Mouse (Mus musculus) CH12.LX (cell line): ENCODE results near the gene Olfr573-ps1. TPM values are rescaled to one million over a fixed set of nuclear protein-coding genes. Genes with fewer than 3 reads are reported as not detected.

Experiments used
- DNase-seq: peaks from one replicate; pipeline ENCODE4 v3.0.0-alpha.2; 2013; ENCODE audit errors: extremely low read depth
- H3K27ac ChIP-seq: 2 replicates; pipeline ENCODE4 v1.5.1; 2012; ENCODE audit warnings: low read depth, mild to moderate bottlenecking, control low read depth, moderate library complexity; ENCODE audit not compliant: insufficient read depth
- H3K27me3 ChIP-seq: replicated peaks from 2 replicates; pipeline ENCODE3; 2012; ENCODE audit warnings: inconsistent platforms
- H3K36me3 ChIP-seq, 2 experiments: replicated peaks in 1 of 2; 2 replicates each; pipeline versions ENCODE3 to v1.6.1; 2012; ENCODE audit warnings: inconsistent platforms in 1 of 2, low read length in 1 of 2, mild to moderate bottlenecking in 1 of 2, mixed read lengths in 1 of 2, moderate library complexity in 1 of 2; ENCODE audit not compliant: control insufficient read depth in 1 of 2, insufficient read depth in 1 of 2
- H3K4me1 ChIP-seq, 2 experiments: 2 replicates each; pipeline ENCODE4 v1.6.1; 2012; ENCODE audit warnings: inconsistent platforms in 1 of 2, moderate library complexity in 1 of 2; ENCODE audit not compliant: insufficient read depth in 2 of 2, control insufficient read depth in 1 of 2
- H3K4me2 ChIP-seq: 2 replicates; pipeline ENCODE4 v1.6.1; 2012; ENCODE audit warnings: low read depth, mild to moderate bottlenecking, control low read depth; ENCODE audit not compliant: poor library complexity, insufficient read depth, severe bottlenecking
- H3K4me3 ChIP-seq, 3 experiments: fragments of 150-350 bp in 1 of 3; sonication (generic) in 1 of 3; replicated peaks in 1 of 3; 2 replicates each; pipeline versions ENCODE3 to v1.5.1; 2011 to 2012; ENCODE audit warnings: low read depth in 2 of 3, low read length in 2 of 3, mild to moderate bottlenecking in 2 of 3, moderate library complexity in 2 of 3, control low read depth in 1 of 3, improper control_type of control experiment in 1 of 3, inconsistent platforms in 1 of 3, mixed read lengths in 1 of 3; ENCODE audit not compliant: poor library complexity in 1 of 3
- H3K79me2 ChIP-seq: replicated peaks from 2 replicates; pipeline ENCODE4 v1.6.1; 2012; ENCODE audit warnings: mild to moderate bottlenecking, moderate library complexity; ENCODE audit not compliant: control insufficient read depth, poor library complexity, insufficient read depth, severe bottlenecking; ENCODE audit errors: extremely low read depth
- H3K9ac ChIP-seq: 2 replicates; pipeline ENCODE4 v1.6.1; 2012; ENCODE audit warnings: low read depth, mild to moderate bottlenecking, control low read depth, moderate library complexity; ENCODE audit not compliant: insufficient read depth
- H3K9me3 ChIP-seq: replicated peaks from 2 replicates; pipeline ENCODE3; 2012; ENCODE audit warnings: low read length, inconsistent platforms, mixed read lengths
- CHD1 ChIP-seq: IDR thresholded peaks from 2 replicates; pipeline ENCODE4 v1.6.1; 2012; ENCODE audit warnings: low read depth, low read length, improper control_type of control experiment, inconsistent platforms
- CHD2 ChIP-seq: IDR thresholded peaks from 2 replicates; pipeline ENCODE4 v1.6.1; 2011; ENCODE audit warnings: low read length, improper control_type of control experiment
- CTCF ChIP-seq, 2 experiments: IDR thresholded peaks in 1 of 2; conservative IDR thresholded peaks in 1 of 2; 2 replicates each; pipeline ENCODE4 v1.5.1; 2011 to 2012; ENCODE audit warnings: low read depth in 2 of 2, low read length in 2 of 2, improper control_type of control experiment in 1 of 2, inconsistent platforms in 1 of 2, mild to moderate bottlenecking in 1 of 2, moderate library complexity in 1 of 2
- E2F4 ChIP-seq: IDR thresholded peaks from 2 replicates; pipeline ENCODE4 v1.6.1; 2011; ENCODE audit warnings: low read depth, low read length, improper control_type of control experiment; ENCODE audit not compliant: insufficient replicate concordance
- ELF1 ChIP-seq: IDR thresholded peaks from 2 replicates; pipeline ENCODE4 v1.6.1; 2014; ENCODE audit warnings: low read depth, mild to moderate bottlenecking, inconsistent platforms, low read length, improper control_type of control experiment
- EP300 ChIP-seq: IDR thresholded peaks from 2 replicates; pipeline ENCODE4 v1.6.1; 2011; ENCODE audit warnings: low read length, improper control_type of control experiment
- ETS1 ChIP-seq: conservative IDR thresholded peaks from 2 replicates; pipeline ENCODE4 v1.6.1; 2012; ENCODE audit warnings: low read depth, mild to moderate bottlenecking, inconsistent platforms, low read length, improper control_type of control experiment, moderate library complexity
- HCFC1 ChIP-seq: IDR thresholded peaks from 2 replicates; pipeline ENCODE4 v1.6.1; 2012; ENCODE audit warnings: low read depth, mild to moderate bottlenecking, inconsistent platforms, low read length, improper control_type of control experiment
- JUN ChIP-seq: IDR thresholded peaks from 2 replicates; pipeline ENCODE4 v1.6.1; 2011; ENCODE audit warnings: low read depth, mild to moderate bottlenecking, low read length, improper control_type of control experiment, moderate library complexity; ENCODE audit not compliant: insufficient read depth
- JUND ChIP-seq: conservative IDR thresholded peaks from 2 replicates; pipeline ENCODE4 v1.6.1; 2011; ENCODE audit warnings: low read depth, low read length, improper control_type of control experiment
- MAFK ChIP-seq: IDR thresholded peaks from 2 replicates; pipeline ENCODE4 v1.6.1; 2011; ENCODE audit warnings: low read length, improper control_type of control experiment; ENCODE audit not compliant: insufficient replicate concordance
- MAZ ChIP-seq: IDR thresholded peaks from 2 replicates; pipeline ENCODE4 v1.6.1; 2012; ENCODE audit warnings: low read depth, mild to moderate bottlenecking, inconsistent platforms, low read length, improper control_type of control experiment, moderate library complexity
- NELFE ChIP-seq: IDR thresholded peaks from 2 replicates; pipeline ENCODE4 v1.6.1; 2011; ENCODE audit warnings: low read depth, low read length, improper control_type of control experiment
- NRF1 ChIP-seq: IDR thresholded peaks from 2 replicates; pipeline ENCODE4 v1.6.1; 2014; ENCODE audit warnings: low read depth, mild to moderate bottlenecking, inconsistent platforms, low read length, improper control_type of control experiment, moderate library complexity
- RAD21 ChIP-seq: IDR thresholded peaks from 2 replicates; pipeline ENCODE4 v1.6.1; 2011; ENCODE audit warnings: low read depth, mild to moderate bottlenecking, low read length, improper control_type of control experiment, moderate library complexity
- TCF12 ChIP-seq: IDR thresholded peaks from 2 replicates; pipeline ENCODE4 v1.6.1; 2014; ENCODE audit warnings: low read depth, mild to moderate bottlenecking, inconsistent platforms, low read length, improper control_type of control experiment
- USF1 ChIP-seq: IDR thresholded peaks from 2 replicates; pipeline ENCODE4 v1.6.1; 2014; ENCODE audit warnings: low read depth, mild to moderate bottlenecking, inconsistent platforms, low read length, improper control_type of control experiment
- USF2 ChIP-seq: conservative IDR thresholded peaks from 2 replicates; pipeline ENCODE4 v1.6.1; 2011; ENCODE audit warnings: low read depth, low read length, improper control_type of control experiment
- ZKSCAN1 ChIP-seq: IDR thresholded peaks from 2 replicates; pipeline ENCODE4 v1.6.1; 2012; ENCODE audit warnings: low read depth, inconsistent platforms, low read length, improper control_type of control experiment, borderline replicate concordance
- ZNF384 ChIP-seq: IDR thresholded peaks from 2 replicates; pipeline ENCODE4 v1.6.1; 2012; ENCODE audit warnings: low read depth, low read length, improper control_type of control experiment, inconsistent platforms
- dilution Hi-C: fragments of 300-500 bp; cut with MboI; formaldehyde crosslinking; loops from 2 replicates; pipeline ENCODE4 v1.14.3; 2020; ENCODE audit warnings: low sequenced_read_pairs; ENCODE audit not compliant: extremely low pct_unique_long_range_greater_than_20kb, extremely low pct_ligation_motif_present
- in situ Hi-C: fragments of 300-500 bp; cut with MboI; formaldehyde crosslinking; loops from 3 replicates; pipeline ENCODE4 v1.14.3; 2019; ENCODE audit warnings: low sequenced_read_pairs, low pct_ligation_motif_present, low pct_unique_long_range_greater_than_20kb, mixed read lengths
- polyA plus RNA-seq: library from polyadenylated mRNA; unstranded; fragments of >175 nt; gene quantifications from 2 replicates; pipeline ENCODE4 v1.2.1, GENCODE M21; 2012; ENCODE audit warnings: low read depth; ENCODE audit not compliant: insufficient read length
- total RNA-seq, 2 experiments: library from RNA; depleted of rRNA; stranded (reverse); fragments of 300-350 nt in 1 of 2; fragments of >200 nt in 1 of 2; gene quantifications; 2 replicates each; pipeline ENCODE4 v1.2.3; 2012 to 2014

The Olfr573-ps1 gene
- total and polyA plus RNA-seq, 3 experiments = not detected

DNA sequence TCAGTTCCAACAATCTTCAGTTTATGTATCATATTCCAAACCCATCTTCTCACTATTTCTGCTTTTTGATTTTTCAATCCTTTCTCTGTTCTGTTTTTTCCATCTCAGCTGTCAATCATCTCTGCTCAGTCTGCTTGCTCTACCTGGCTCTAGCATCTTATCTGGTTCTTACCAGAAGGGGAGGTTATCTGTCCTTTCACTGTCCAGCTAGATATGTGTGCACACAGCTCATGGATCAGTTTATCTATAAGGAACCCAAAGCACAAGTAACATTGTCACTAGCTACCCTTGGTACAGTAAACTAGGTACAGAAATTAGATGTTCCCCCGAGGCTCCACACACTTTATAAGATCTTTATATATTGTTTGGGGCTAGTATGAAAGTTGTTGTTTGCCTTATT is 1.0 kb upstream of the Olfr573-ps1 start:
- H3K27ac ChIP-seq = no peak overlapping the region
- dilution Hi-C loops (no loop called here), in situ Hi-C loops (no loop called here)
- DNase-seq = no peak
- no peak overlapping the region for H3K9ac ChIP-seq
- no peaks in the 10 kb centered on the region for H3K79me2 ChIP-seq
- H3K4me3 ChIP-seq = no peak overlapping the region
- H3K9me3 ChIP-seq = no peaks in the 10 kb centered on the region
- no peaks in the 10 kb centered on the region for H3K36me3 ChIP-seq
- H3K27me3 ChIP-seq = no peaks in the 10 kb centered on the region
- TF ChIP-seq CTCF (conservative IDR thresholded peaks at IDR 0.05 in 1 of 2, IDR thresholded peaks at IDR 0.05 in 1 of 2; ENCODE audit: low read depth in 2 of 2, low read length in 2 of 2) = no peak
- no peak for TF ChIP-seq ZKSCAN1
- no peak for TF ChIP-seq CHD2
- no peak for TF ChIP-seq NRF1
- TF ChIP-seq HCFC1 = no peak
- TF ChIP-seq E2F4 = no peak
- TF ChIP-seq RAD21 = no peak
- TF ChIP-seq CHD1 = no peak
- TF ChIP-seq USF1 = no peak
- TF ChIP-seq MAZ = no peak
- TF ChIP-seq JUND = no peak
- no peak for TF ChIP-seq MAFK
- no peak for TF ChIP-seq USF2
- no peak for TF ChIP-seq TCF12
- TF ChIP-seq, all 38 proteins: peak for 0
- no peak overlapping the region for H3K4me2 ChIP-seq
- no peaks in the 10 kb centered on the region for H3K4me1 ChIP-seq

- Histone ChIP-seq H3K79me2 (no peaks in the 10 kb centered on the region), H3K36me3 (no peaks in the 10 kb centered on the region), H3K27ac (no peak overlapping the region), H3K9me3 (no peaks in the 10 kb centered on the region), H3K9ac (no peak overlapping the region), H3K4me1 (no peaks in the 10 kb centered on the region), H3K27me3 (no peaks in the 10 kb centered on the region), H3K4me2 (no peak overlapping the region), H3K4me3 (no peak overlapping the region)
- dilution Hi-C loops = no loop called here
- no peak for TF ChIP-seq JUN
- no peak for TF ChIP-seq USF1
- no peak for TF ChIP-seq NELFE
- TF ChIP-seq ETS1 = no peak
- no peak for TF ChIP-seq CTCF (conservative IDR thresholded peaks at IDR 0.05 in 1 of 2, IDR thresholded peaks at IDR 0.05 in 1 of 2; ENCODE audit: low read depth in 2 of 2, low read length in 2 of 2)
- TF ChIP-seq CHD2 = no peak
- TF ChIP-seq EP300 = no peak
- TF ChIP-seq TCF12 = no peak
- no peak for TF ChIP-seq ZNF384
- TF ChIP-seq HCFC1 = no peak
- no peak for TF ChIP-seq ELF1
- no peak for TF ChIP-seq E2F4
- DNase-seq = no peak
- in situ Hi-C loops = no loop called here
Measured at GRCm38 (mm10) chr7:102927105-102927504, 15.3 kb downstream of the Olfr573-ps1 start.
